Mouse (Mus musculus) olfactory bulb, adult 2 months (tissue): ENCODE results near the gene Chit1.

Experiments
- CTCF ChIP-seq: fragments of 200-500 bp; IDR thresholded peaks from 2 replicates; pipeline ENCODE4 v1.5.1; 2012; ENCODE audit warnings: low read depth, mild to moderate bottlenecking, low read length, moderate library complexity; ENCODE audit not compliant: insufficient read depth
- POLR2A ChIP-seq: fragments of 200-500 bp; IDR thresholded peaks from 2 replicates; pipeline ENCODE4 v1.6.1; 2012; ENCODE audit warnings: mild to moderate bottlenecking, low read depth, low read length, moderate library complexity; ENCODE audit not compliant: insufficient read depth

DNA sequence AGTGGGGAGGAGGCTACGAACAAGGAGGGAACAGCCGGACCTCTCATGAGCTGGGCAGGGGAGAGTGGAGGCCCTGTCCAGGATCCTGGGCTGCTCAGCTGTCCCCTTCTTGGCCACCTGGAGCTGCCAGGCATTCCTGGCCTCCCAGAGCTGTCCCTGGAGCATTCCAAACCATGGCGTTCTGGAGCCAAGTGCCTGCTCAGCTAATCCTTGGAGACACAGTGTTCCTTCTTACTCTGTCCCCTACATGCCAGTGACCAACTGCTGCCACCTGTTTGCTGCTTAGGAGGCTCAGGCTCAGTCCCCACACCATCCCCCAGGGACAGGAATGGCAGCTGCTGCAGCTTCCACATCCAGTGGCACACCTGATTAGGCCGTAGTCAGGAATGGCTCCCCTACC lies 84.9 kb downstream of the Chit1 start:
- TF ChIP-seq CTCF (no peak), POLR2A (no peak)
